In genomic region chr17:80411182-80411581, GRCm38 (mm10) we compare ENCODE assay signal across 15 mouse cellular contexts. TPM values are rescaled to one million over a fixed set of nuclear protein-coding genes. Genes with fewer than 3 reads are reported as not detected.
DNase-seq lines count a peak whose midpoint lies in the region; ATAC-seq and TF ChIP-seq lines count a peak whose summit lies in the region.
"Had no signal": no experiment of that assay in that cellular context is flagged by ENCODE, and none has a peak within 500 bp of the region (broad histone marks: within the 10 kb centered on the region; RNA-seq: fewer than 3 reads in every experiment).

No protein-coding gene starts in this region.

- no peak for DNase-seq in gastrocnemius, adult 2 months
- DNase-seq in gastrocnemius, adult 8-10 months (ENCODE audit: low spot score in 2 of 2), result no peak
- no peak for DNase-seq in liver, postnatal 0 days
- DNase-seq in MEL (ENCODE audit: low read depth, low spot score), result peak; percentile 41
- DNase-seq in cerebellum, postnatal 4 days (ENCODE audit: low spot score in 2 of 2), result no peak
- no peak for DNase-seq in frontal cortex, adult 2 months (ENCODE audit: extremely low spot score in 1 of 2, low spot score in 1 of 2)
- DNase-seq: adrenal gland, postnatal 14 days; cerebellum, adult 11 months; heart, adult 18-20 months had no signal

- no peak for TF ChIP-seq EP300 in liver, postnatal 0 days (IDR thresholded peaks at IDR 0.05; ENCODE audit: low read depth)
- TF ChIP-seq EP300 in MEL (IDR thresholded peaks at IDR 0.05; ENCODE audit: low read depth in 1 of 2, low read length in 2 of 2), result no peak

- no peaks in the 10 kb centered on the region for H3K4me1 ChIP-seq in liver, postnatal 0 days (ENCODE audit: insufficient read depth)
- no peaks in the 10 kb centered on the region for H3K4me1 ChIP-seq in liver, embryonic 12.5 days
- no peaks in the 10 kb centered on the region for H3K4me1 ChIP-seq in MEL (ENCODE audit: control insufficient read depth in 1 of 2, insufficient read depth in 2 of 2, low read length in 2 of 2)
- H3K4me1 ChIP-seq: forebrain, embryonic 15.5 days; hindbrain, embryonic 10.5 days; lung, embryonic 15.5 days had no signal

- no peaks in the 10 kb centered on the region for H3K79me2 ChIP-seq in MEL (ENCODE audit: control insufficient read depth, insufficient read depth, low read length, poor library complexity)

- no peak overlapping the region for H3K9ac ChIP-seq in liver, postnatal 0 days (replicated peaks)
- H3K9ac ChIP-seq in liver, embryonic 12.5 days, result no peak overlapping the region
- H3K9ac ChIP-seq in MEL (ENCODE audit: control insufficient read depth, low read depth, low read length, poor library complexity, severe bottlenecking), result no peak overlapping the region
- H3K9ac ChIP-seq: forebrain, embryonic 15.5 days; lung, embryonic 15.5 days had no signal

- no peak overlapping the region for H3K4me3 ChIP-seq in gastrocnemius, adult 2 months
- H3K4me3 ChIP-seq in liver, postnatal 0 days (ENCODE audit: low read depth, low read length), result no peak overlapping the region
- H3K4me3 ChIP-seq in liver, embryonic 12.5 days, result no peak overlapping the region
- no peak overlapping the region for H3K4me3 ChIP-seq in MEL (ENCODE audit: control insufficient read depth in 1 of 2, insufficient read depth in 1 of 2, low read depth in 2 of 2, low read length in 2 of 2)
- H3K4me3 ChIP-seq: forebrain, embryonic 15.5 days; hindbrain, embryonic 10.5 days; lung, embryonic 15.5 days had no signal

- peak; percentile 47 for TF ChIP-seq CTCF in gastrocnemius, adult 2 months (IDR thresholded peaks at IDR 0.05)
- peak; percentile 57 for TF ChIP-seq CTCF in liver, postnatal 0 days (IDR thresholded peaks at IDR 0.05; ENCODE audit: low read depth)
- peak; percentile 7 to 62 (median 37); a peak in 4 of 6 replicates for TF ChIP-seq CTCF in MEL (IDR thresholded peaks at IDR 0.05 in 2 of 3, conservative IDR thresholded peaks at IDR 0.05 in 1 of 3; ENCODE audit: control insufficient read depth in 1 of 3, insufficient read depth in 1 of 3, low read depth in 2 of 3, low read length in 3 of 3, poor library complexity in 1 of 3, severe bottlenecking in 1 of 3)

- H3K4me2 ChIP-seq in liver, postnatal 0 days (ENCODE audit: low read depth, low read length), result no peak overlapping the region
- no peak overlapping the region for H3K4me2 ChIP-seq in liver, embryonic 12.5 days
- H3K4me2 ChIP-seq: forebrain, embryonic 15.5 days; lung, embryonic 15.5 days had no signal

- no peaks in the 10 kb centered on the region for H3K27me3 ChIP-seq in liver, postnatal 0 days (ENCODE audit: insufficient read depth, low read length)
- no peaks in the 10 kb centered on the region for H3K27me3 ChIP-seq in liver, embryonic 12.5 days (replicated peaks)
- H3K27me3 ChIP-seq in MEL (ENCODE audit: control insufficient read depth in 1 of 2, insufficient read depth in 2 of 2, low read length in 2 of 2), result no peaks in the 10 kb centered on the region
- H3K27me3 ChIP-seq: forebrain, embryonic 15.5 days; lung, embryonic 15.5 days had no signal

- TF ChIP-seq POLR2A in MEL (IDR thresholded peaks at IDR 0.05; ENCODE audit: control insufficient read depth in 1 of 2, insufficient read depth in 1 of 2, low read depth in 1 of 2, low read length in 2 of 2, poor library complexity in 1 of 2), result no peak

- TF ChIP-seq RAD21 in MEL (IDR thresholded peaks at IDR 0.05; ENCODE audit: low read depth, low read length), result peak; percentile 46

- no peaks in the 10 kb centered on the region for H3K9me3 ChIP-seq in liver, postnatal 0 days (ENCODE audit: low read length)
- H3K9me3 ChIP-seq in liver, embryonic 12.5 days (replicated peaks), result no peaks in the 10 kb centered on the region
- H3K9me3 ChIP-seq in MEL (replicated peaks; ENCODE audit: insufficient read depth, low read length), result no peaks in the 10 kb centered on the region
- H3K9me3 ChIP-seq: forebrain, embryonic 15.5 days; hindbrain, embryonic 10.5 days; lung, embryonic 15.5 days had no signal

- WGBS in liver, postnatal 0 days (ENCODE audit: insufficient replicate concordance), result 66% methylated on average over 1 of the region's 1 CpGs
- 65% methylated on average over 1 of the region's 1 CpGs for WGBS in liver, embryonic 12.5 days (ENCODE audit: insufficient replicate concordance)

- ATAC-seq in liver, postnatal 0 days, result no peak
- no peak for ATAC-seq in liver, embryonic 12.5 days
- ATAC-seq in megakaryocyte-erythroid progenitor cell, adult 5-6 weeks (replicated peaks; ENCODE audit: low FRiP score, low TSS enrichment, poor library complexity, severe bottlenecking), result peak; percentile 68; the same call in 1 of the 2 replicates
- ATAC-seq: forebrain, embryonic 15.5 days had no signal

- peaks cover 57% of the 10 kb centered on the region for H3K36me3 ChIP-seq in liver, postnatal 0 days (replicated peaks; ENCODE audit: insufficient read depth, low read length)
- peaks cover 75% of the 10 kb centered on the region for H3K36me3 ChIP-seq in liver, embryonic 12.5 days
- peaks cover 0 to 69% of the 10 kb centered on the region in 2 experiments; a peak in 2 of 4 replicates for H3K36me3 ChIP-seq in MEL (ENCODE audit: control insufficient read depth in 1 of 2, insufficient read depth in 2 of 2, low read length in 2 of 2)

- intact Hi-C loops in gastrocnemius, adult 2 months (cut with DNase I), result no loop called here

- H3K27ac ChIP-seq in gastrocnemius, adult 2 months, result no peak overlapping the region
- H3K27ac ChIP-seq in liver, postnatal 0 days (ENCODE audit: low read depth), result no peak overlapping the region
- no peak overlapping the region for H3K27ac ChIP-seq in liver, embryonic 12.5 days
- H3K27ac ChIP-seq in MEL (ENCODE audit: control insufficient read depth, low read depth, low read length), result no peak overlapping the region
- H3K27ac ChIP-seq: forebrain, embryonic 15.5 days; hindbrain, embryonic 10.5 days; lung, embryonic 15.5 days had no signal

TF ChIP-seq in MEL, 35 proteins besides CTCF, POLR2A, EP300 and RAD21:
- TF ChIP-seq HCFC1 (IDR thresholded peaks at IDR 0.05; ENCODE audit: low read depth, low read length), result no peak
- TF ChIP-seq MYB (IDR thresholded peaks at IDR 0.05; ENCODE audit: low read depth, low read length), result no peak
- TF ChIP-seq SMC3 (IDR thresholded peaks at IDR 0.05; ENCODE audit: low read depth, low read length), result peak; percentile 55
- no peak for TF ChIP-seq TBP (IDR thresholded peaks at IDR 0.05; ENCODE audit: low read depth, low read length)
- TF ChIP-seq MXI1 (IDR thresholded peaks at IDR 0.05; ENCODE audit: low read depth, low read length), result no peak
- no peak for TF ChIP-seq BHLHE40 (IDR thresholded peaks at IDR 0.05; ENCODE audit: borderline replicate concordance, low read depth, low read length)
- TF ChIP-seq NRF1 (IDR thresholded peaks at IDR 0.05; ENCODE audit: insufficient read depth, low read depth, low read length, poor library complexity, severe bottlenecking), result no peak
- TF ChIP-seq GATA1 (IDR thresholded peaks at IDR 0.05; ENCODE audit: low read depth, low read length), result no peak
- no peak for TF ChIP-seq ZNF384 (IDR thresholded peaks at IDR 0.05; ENCODE audit: low read depth, low read length)
- no peak for TF ChIP-seq ETS1 (IDR thresholded peaks at IDR 0.05; ENCODE audit: low read depth, low read length)
- no peak for TF ChIP-seq TCF12 (IDR thresholded peaks at IDR 0.05; ENCODE audit: low read depth, low read length)
- TF ChIP-seq MYC (IDR thresholded peaks at IDR 0.05; ENCODE audit: low read depth, low read length), result peak; percentile 77
- no peak for TF ChIP-seq NELFE (IDR thresholded peaks at IDR 0.05; ENCODE audit: low read depth, low read length)

RNA-seq across cellular contexts. Expression of gene Gm10190, which starts 37.8 kb away (rescaled TPM):
- not detected for total RNA-seq in gastrocnemius, adult 2 months (2021)
- total RNA-seq in gastrocnemius, adult 8-10 months (2022), result not detected
- polyA plus RNA-seq in liver, postnatal 0 days (2015; fragmentation: Nextera tagmentation; extraction: Ambion mirVana), result 0.51 and 0.92 TPM in 2 replicates
- polyA plus RNA-seq in liver, embryonic 12.5 days (2016; fragmentation: Nextera tagmentation; extraction: Ambion mirVana), result 0.61 TPM in 1 of 2 replicates, not detected in the other
- total RNA-seq in MEL (2012; rRNA removed), result not detected in 2 replicates
- not detected for polyA plus RNA-seq in MEL (2012; ENCODE audit: insufficient read depth in 1 of 2, insufficient read length in 2 of 2, low read depth in 1 of 2, low replicate concordance in 2 of 2, missing spikeins in 1 of 2)
- not detected in 2 replicates for total RNA-seq in megakaryocyte-erythroid progenitor cell, adult 5-6 weeks (2014; fragmentation: Nextera tagmentation)
- not detected in 2 replicates for total RNA-seq in megakaryocyte-erythroid progenitor cell, adult 5-6 weeks (2017)
- not detected in 2 replicates for polyA plus RNA-seq in frontal cortex, adult 2 months (2012; rRNA removed)
- total RNA-seq: heart, adult 18-20 months; monocyte, adult 5-6 weeks had no signal
- polyA plus RNA-seq: hindbrain, embryonic 10.5 days had no signal
